Mouse (Mus musculus): ENCODE data around the gene Twf1.

Twf1 gene

GRCm38 (mm10) chr15:94572746-94573145 lies 16.9 kb downstream of the Twf1 start:
- no peak for DNase-seq (ENCODE audit: low spot score)

GRCm38 (mm10) chr15:94571501-94571900 lies 18.2 kb downstream of the Twf1 start:
- DNase-seq (ENCODE audit: low spot score), result no peak

- no peak for DNase-seq (ENCODE audit: low spot score)
These were observed 21.1 kb downstream of the Twf1 start for GRCm38 (mm10) chr15:94568496-94569182.

DNA sequence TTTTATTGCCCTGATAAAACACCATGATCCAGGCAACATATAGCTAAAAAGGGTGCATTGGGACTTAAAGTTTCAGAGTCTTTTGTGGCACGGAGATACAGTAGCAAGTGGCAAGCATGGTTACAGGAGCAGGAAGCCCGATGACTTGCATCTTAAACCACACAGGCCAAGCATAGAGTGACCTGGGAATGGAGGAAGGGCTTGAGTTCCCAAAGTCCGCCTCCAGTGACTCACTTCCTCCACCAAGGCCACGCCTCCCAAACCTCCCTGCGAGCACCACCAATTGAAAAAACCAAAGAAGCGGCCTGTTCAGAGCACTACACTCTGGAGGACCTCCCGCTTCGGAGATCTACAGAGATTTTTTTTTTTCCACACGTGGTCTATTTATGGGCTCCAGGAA lies 23.8 kb downstream of the Twf1 start:
- DNase-seq (ENCODE audit: low spot score), result no peak

GRCm38 (mm10) chr15:94564909-94565308 lies 24.8 kb downstream of the Twf1 start:
- DNase-seq (ENCODE audit: low spot score), result no peak

DNA sequence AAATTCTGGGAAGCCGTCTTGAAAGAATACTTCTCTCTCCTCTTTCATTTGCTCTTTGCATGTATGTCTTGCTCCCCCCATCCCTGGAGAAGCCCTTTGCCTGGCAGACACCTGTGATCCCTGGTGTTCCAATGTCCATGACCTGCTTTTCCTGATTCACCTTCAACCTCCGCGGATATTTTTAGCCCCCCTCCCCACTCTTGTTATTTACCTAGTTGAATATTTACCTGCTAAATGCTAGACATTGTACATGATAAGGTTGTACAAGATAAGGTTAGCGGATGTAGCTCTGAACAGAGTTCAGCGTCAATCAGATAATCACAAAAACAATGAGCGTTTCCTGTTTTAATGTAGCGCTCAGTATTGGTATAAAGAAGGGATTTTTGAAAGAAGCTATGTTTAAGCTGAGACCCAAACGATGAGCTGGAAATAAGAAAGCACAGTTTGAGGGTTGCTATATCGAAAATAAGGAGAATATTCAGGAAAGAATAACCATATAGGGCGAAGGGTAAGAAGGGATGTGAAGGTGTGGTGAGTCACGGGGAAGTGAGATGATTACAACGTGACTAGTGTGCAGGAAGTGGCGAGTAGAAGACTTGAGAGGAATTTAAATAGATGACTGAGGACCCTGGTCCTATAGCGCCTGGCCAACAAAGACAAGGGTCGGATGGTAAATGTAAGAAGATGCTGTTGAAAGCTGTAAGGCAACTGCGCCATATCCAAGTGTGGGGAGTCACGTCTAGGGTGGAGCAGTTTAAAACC lies 30.6 kb downstream of the Twf1 start:
- DNase-seq (ENCODE audit: low spot score), result no peak

GRCm38 (mm10) chr15:94557442-94557841 lies 32.2 kb downstream of the Twf1 start:
- DNase-seq (ENCODE audit: low spot score), result peak; percentile 72

DNA sequence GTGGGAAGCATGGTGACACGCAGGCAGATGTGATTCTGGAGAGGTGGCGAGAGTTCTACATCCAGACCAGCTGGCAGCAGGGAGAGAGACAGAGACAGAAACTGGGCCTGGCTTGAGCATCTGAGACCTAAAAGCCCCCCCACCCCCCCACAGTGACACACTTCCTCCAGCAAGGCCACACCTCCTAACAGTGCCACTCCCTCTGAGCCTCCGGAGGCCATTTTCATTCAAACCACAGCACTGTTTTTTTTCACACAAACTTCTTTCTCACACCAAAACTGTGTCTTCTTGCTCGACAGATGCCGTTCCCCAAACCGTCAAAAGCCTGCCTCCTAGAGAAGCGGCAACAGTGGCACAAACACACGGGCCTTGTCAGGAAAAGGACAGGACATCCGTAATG lies 36.2 kb downstream of the Twf1 start:
- DNase-seq (ENCODE audit: low spot score), result no peak

DNA sequence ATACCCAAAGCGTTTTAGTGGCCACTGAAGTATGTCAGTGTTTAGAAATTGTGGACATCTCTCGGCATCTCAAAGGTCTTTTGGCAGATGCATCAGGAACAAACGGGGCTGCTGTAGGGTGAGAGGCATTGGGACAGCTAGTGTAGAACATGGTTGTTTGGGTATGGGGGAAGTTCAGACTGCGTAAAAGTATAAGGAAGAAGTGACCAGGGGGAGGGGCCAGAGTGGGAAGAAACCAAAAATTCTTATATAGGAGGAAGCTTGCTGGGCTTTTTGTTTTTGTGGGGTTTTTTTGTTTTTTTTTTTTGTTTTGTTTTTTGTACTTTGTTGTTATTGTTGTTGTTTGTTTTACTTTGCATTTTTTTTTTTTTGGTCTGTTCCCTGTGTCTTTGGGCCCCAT lies 44.8 kb downstream of the Twf1 start:
- DNase-seq (ENCODE audit: low spot score), result peak; percentile 3

DNA sequence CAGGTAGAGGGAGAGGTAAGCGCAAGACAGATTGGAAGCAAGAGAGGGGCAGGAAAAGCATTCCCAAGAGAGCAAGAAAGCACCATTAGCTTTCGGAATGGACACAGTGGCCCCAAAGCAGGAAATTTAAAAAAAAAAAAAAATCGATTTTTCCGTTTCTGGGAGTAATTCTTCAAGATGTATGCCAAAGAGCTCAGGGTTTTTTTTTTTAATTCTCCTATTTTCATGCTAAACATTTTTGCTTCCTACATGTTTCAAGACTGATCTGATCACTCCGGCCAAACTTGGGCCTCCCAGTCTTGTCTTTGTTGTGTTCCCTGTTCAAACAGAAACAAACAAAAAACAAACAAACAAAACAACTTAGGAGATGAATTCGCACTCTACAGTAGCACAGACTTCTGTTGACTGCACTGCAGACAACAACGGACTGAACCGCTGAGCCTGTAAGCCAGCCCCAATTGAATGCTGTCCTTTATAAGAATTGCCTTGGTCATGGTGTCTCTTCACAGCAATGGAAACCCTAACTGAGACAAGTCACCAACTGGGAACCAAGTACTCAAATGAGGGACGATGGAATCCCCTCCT lies 45.5 kb downstream of the Twf1 start:
- DNase-seq (ENCODE audit: low spot score), result no peak

DNA sequence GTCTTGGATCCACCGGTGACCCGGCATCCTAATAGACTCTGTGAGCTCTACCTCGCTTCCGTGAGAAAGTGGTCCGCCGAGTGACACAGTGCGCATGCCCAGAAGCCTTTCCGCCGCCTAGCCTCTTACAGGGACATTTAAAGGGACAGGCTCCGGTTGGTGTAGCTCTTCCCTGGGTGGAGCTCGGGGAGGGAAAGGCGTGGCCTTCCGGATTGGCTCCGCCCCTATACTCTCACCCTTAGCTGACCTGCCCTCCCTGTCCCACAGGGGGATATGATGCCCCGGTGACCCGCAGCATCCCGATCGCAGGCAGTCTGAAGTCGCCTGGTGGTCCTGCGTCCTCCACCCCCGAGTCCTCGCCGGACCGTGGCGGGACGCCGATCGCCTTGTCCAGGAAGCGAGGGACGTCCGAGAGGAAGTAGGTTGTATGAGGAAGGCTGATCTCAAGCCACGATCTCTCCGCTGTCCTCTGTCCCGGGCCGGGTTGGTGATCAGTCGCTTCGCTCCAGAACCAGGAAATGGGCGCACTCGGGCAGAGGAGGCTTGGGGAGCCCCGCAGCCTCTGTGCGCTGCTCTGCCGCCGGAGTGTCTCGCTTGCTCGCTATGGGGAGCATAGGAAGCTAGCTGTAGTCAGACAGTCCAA lies 46.2 kb downstream of the Twf1 start, which contains the start of the genes Pus7l and Irak4:
Pus7l (minus strand) TSS at position 139 of the 643 bp plus-strand sequence.
Irak4 (plus strand) TSS at position 235 of the 643 bp plus-strand sequence.
- peak; percentile 96 for DNase-seq (ENCODE audit: low spot score)

- DNase-seq (ENCODE audit: low spot score), result no peak
These were observed 46.9 kb downstream of the Twf1 start for GRCm38 (mm10) chr15:94542567-94543408.

- DNase-seq (ENCODE audit: low spot score), result no peak
These were observed 50.4 kb downstream of the Twf1 start for GRCm38 (mm10) chr15:94539296-94539695.

- no peak for DNase-seq (ENCODE audit: low spot score)
These were observed 54.2 kb downstream of the Twf1 start for GRCm38 (mm10) chr15:94535521-94535920.

DNA sequence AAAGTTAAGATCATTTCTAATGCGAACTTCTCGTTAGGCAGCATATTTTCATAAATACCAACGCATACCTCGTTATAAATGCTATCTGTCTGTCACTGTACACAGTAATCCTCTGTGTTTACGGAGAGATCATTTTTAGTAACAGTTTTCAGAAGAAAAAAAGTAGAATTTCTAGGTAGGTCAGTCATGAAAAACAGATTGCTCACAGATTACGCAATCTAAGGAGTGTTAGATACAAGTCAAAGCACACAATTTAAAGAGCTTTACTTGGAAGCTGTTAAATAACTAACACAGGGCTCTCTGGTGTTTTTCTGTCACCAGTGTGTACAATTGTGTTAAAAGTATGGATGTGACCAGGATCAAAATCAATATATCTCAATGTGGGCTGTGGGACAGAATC lies 56.7 kb downstream of the Twf1 start:
- DNase-seq (ENCODE audit: low spot score), result no peak

- DNase-seq (ENCODE audit: low spot score), result no peak
These were observed 57.4 kb downstream of the Twf1 start for GRCm38 (mm10) chr15:94532306-94532705.

- no peak for DNase-seq (ENCODE audit: low spot score)
These were observed 59.2 kb downstream of the Twf1 start for GRCm38 (mm10) chr15:94530519-94530918.

Measured in lung, postnatal 25 days (tissue).